Mouse (Mus musculus): Measurements from ENCODE around the gene Notch2.

DNA sequence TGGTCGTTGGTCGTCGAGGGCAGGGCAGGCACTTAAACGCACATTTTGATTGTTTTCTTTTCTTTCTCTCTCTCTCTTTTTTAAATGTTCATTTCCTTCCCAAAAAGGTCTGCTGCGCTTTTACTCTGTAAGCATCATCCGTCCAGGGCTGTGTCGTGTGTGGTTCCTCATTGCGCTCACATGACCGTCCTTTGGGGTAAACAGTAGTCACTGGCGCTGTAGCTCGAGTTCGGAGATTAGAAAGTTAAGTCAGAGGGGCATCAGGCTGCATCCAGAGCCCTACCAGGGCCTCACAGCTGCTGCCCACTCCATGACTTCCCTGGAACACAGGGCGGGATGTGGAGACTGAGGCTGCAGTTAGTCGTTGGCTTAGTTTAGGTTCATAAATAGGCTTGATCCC lies 12.2 kb downstream of the Notch2 start:
- TF ChIP-seq CTCF (IDR thresholded peaks at IDR 0.05; ENCODE audit: control insufficient read depth, insufficient read depth, insufficient replicate concordance, low read depth, low read length) (no peak), POLR2A (IDR thresholded peaks at IDR 0.05; ENCODE audit: control insufficient read depth, low read depth, low read length) (no peak)

Data from testis, adult 2 months (tissue).